Mouse (Mus musculus): ENCODE measurements around the gene Cpne5. TPM values are rescaled to one million over a fixed set of nuclear protein-coding genes. Genes with fewer than 3 reads are reported as not detected.

Cpne5 gene
- polyA plus RNA-seq, 1 experiment from 2014 or later, result 17.2 TPM

DNA sequence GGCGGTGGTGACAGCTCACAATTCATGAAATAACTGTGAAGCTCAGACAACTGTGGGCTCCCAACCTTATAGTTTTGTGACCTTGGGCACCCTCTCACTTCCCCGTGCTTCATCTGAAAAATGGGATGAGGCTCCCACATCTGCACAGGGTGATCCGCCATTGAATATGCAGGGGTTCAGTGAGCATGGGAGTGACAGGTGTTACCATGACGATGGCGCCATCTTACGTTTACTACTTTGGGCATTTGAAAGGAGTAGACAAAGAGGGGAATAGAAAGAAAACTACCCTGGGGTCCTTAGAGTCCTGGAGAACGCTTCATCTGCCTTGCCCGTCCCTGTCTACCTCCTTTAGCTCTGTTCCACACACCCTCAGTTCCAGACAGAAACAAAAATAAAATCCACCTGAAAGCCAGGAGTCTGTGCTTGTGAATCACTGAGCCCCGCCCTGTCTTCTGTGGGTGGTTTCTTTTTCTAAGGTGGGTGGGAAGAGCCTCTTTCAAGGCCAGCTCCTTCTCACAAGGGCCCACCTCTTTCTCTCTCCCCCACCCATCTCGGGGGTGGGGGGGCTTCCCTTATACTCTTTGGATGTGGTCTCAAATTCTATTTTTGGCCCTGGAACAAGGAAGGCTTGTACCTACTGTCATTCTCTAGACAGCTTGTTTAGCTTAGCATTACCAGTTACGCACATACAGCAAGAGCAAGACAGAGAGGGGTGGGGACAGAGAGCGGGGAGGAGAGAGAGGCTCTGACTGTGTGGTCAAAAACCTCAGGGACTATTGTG is 82.4 kb downstream of the Cpne5 start:
- Histone ChIP-seq H3K4me2 (ENCODE audit: low read length) (no peak overlapping the region), H3K27ac (ENCODE audit: low read depth, low read length) (no peak overlapping the region), H3K27me3 (replicated peaks; ENCODE audit: control insufficient read depth, insufficient read depth, low read length) (no peaks in the 10 kb centered on the region), H3K4me1 (ENCODE audit: control insufficient read depth, insufficient read depth, low read length) (0 out of 2 replicates have a peak, but pooled peaks cover 2% of the 10 kb centered on the region), H3K9me3 (replicated peaks; ENCODE audit: control insufficient read depth, low read length) (no peaks in the 10 kb centered on the region), H3K9ac (ENCODE audit: low read length) (no peak overlapping the region), H3K4me3 (ENCODE audit: low read depth, low read length) (no peak overlapping the region), H3K36me3 (ENCODE audit: control insufficient read depth, insufficient read depth, low read length) (no peaks in the 10 kb centered on the region)
- ATAC-seq, result no peak
- no peak for DNase-seq (ENCODE audit: low spot score)
- WGBS, result 47% methylated on average over 12 of the region's 12 CpGs

DNA sequence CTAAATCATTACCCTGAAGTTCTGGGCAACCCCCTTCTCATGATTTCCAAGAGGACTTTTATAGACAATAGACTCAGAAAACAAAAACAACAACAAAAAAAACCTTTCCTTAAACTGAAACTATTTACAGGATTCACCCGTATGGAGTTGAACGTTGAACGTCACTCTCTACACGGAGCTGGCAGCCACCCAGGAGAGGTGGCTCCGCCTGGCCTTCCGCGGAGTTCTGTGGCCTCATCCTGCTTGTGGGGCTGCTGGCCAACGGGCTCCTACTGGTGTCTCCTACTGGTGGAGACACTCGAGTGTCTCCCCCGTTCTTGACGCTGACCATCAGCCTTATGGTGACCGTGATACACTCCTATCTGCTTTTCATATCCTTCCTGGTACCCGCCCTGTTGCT is 83.7 kb downstream of the Cpne5 start:
- H3K27ac ChIP-seq (ENCODE audit: low read depth, low read length), result no peak overlapping the region
- no peak overlapping the region for H3K4me3 ChIP-seq (ENCODE audit: low read depth, low read length)
- no peak for DNase-seq (ENCODE audit: low spot score)
- WGBS, result 85% methylated on average over 13 of the region's 13 CpGs
- H3K27me3 ChIP-seq (replicated peaks; ENCODE audit: control insufficient read depth, insufficient read depth, low read length), result no peaks in the 10 kb centered on the region
- 0 out of 2 replicates have a peak, but pooled peaks cover 2% of the 10 kb centered on the region for H3K4me1 ChIP-seq (ENCODE audit: control insufficient read depth, insufficient read depth, low read length)
- H3K4me2 ChIP-seq (ENCODE audit: low read length), result no peak overlapping the region
- H3K9ac ChIP-seq (ENCODE audit: low read length), result no peak overlapping the region
- H3K9me3 ChIP-seq (replicated peaks; ENCODE audit: control insufficient read depth, low read length), result no peaks in the 10 kb centered on the region
- no peak for ATAC-seq
- no peaks in the 10 kb centered on the region for H3K36me3 ChIP-seq (ENCODE audit: control insufficient read depth, insufficient read depth, low read length)

DNA sequence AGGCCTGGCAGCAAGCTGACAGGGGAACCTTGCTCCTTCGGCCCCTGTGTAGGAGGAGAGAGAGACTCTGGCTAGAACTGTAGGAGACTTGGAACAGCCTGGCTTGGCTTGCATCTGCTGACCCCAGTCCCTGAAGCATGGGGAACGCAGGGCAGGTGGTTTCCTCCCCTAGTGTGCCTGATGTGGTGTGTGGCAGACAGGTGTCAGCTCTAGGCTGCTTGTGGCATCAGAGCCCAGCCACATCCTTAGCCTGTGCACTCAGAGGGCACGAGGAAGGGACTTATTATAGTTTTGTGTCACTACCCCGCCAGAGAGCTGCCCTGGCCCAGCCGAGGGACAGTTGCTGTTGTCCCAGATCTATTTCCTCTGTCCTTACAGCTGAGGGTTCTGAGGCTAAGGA is 85.4 kb downstream of the Cpne5 start:
- Histone ChIP-seq H3K27me3 (replicated peaks; ENCODE audit: control insufficient read depth, insufficient read depth, low read length) (no peaks in the 10 kb centered on the region), H3K27ac (ENCODE audit: low read depth, low read length) (no peak overlapping the region), H3K9me3 (replicated peaks; ENCODE audit: control insufficient read depth, low read length) (no peaks in the 10 kb centered on the region), H3K9ac (ENCODE audit: low read length) (no peak overlapping the region), H3K4me3 (ENCODE audit: low read depth, low read length) (no peak overlapping the region), H3K4me2 (ENCODE audit: low read length) (no peak overlapping the region), H3K36me3 (ENCODE audit: control insufficient read depth, insufficient read depth, low read length) (no peaks in the 10 kb centered on the region), H3K4me1 (ENCODE audit: control insufficient read depth, insufficient read depth, low read length) (0 out of 2 replicates have a peak, but pooled peaks cover 2% of the 10 kb centered on the region)
- WGBS, result 74% methylated on average over 5 of the region's 5 CpGs
- ATAC-seq, result no peak
- no peak for DNase-seq (ENCODE audit: low spot score)

DNA sequence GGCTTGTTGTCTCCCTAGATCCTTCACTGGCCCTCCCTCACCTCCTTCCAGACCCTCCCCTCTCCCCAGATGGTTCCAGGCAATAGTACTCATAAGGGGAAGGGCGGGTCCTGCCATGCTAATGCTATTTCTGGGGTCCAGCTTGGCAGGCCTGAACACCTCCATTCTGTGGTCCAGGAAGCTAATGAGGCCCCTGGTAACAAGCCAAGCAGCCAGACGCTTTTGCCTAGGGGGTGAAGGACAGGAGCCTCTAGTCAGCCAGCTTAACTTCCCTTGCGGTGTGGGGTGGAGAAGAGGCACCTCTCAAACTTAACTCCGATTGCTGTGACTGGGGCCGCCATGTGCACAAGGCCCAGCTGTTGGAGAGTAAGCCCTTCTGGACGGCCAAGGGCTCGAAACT is 88.2 kb downstream of the Cpne5 start:
- 72% methylated on average over 7 of the region's 7 CpGs for WGBS
- H3K9ac ChIP-seq (ENCODE audit: low read length), result no peak overlapping the region
- no peaks in the 10 kb centered on the region for H3K27me3 ChIP-seq (replicated peaks; ENCODE audit: control insufficient read depth, insufficient read depth, low read length)
- no peak overlapping the region for H3K4me3 ChIP-seq (ENCODE audit: low read depth, low read length)
- no peaks in the 10 kb centered on the region for H3K36me3 ChIP-seq (ENCODE audit: control insufficient read depth, insufficient read depth, low read length)
- no peak for ATAC-seq
- H3K9me3 ChIP-seq (replicated peaks; ENCODE audit: control insufficient read depth, low read length), result 0 out of 2 replicates have a peak, but pooled peaks cover 2% of the 10 kb centered on the region
- H3K4me2 ChIP-seq (ENCODE audit: low read length), result no peak overlapping the region
- H3K27ac ChIP-seq (ENCODE audit: low read depth, low read length), result no peak overlapping the region
- no peaks in the 10 kb centered on the region for H3K4me1 ChIP-seq (ENCODE audit: control insufficient read depth, insufficient read depth, low read length)
- DNase-seq (ENCODE audit: low spot score), result no peak

DNA sequence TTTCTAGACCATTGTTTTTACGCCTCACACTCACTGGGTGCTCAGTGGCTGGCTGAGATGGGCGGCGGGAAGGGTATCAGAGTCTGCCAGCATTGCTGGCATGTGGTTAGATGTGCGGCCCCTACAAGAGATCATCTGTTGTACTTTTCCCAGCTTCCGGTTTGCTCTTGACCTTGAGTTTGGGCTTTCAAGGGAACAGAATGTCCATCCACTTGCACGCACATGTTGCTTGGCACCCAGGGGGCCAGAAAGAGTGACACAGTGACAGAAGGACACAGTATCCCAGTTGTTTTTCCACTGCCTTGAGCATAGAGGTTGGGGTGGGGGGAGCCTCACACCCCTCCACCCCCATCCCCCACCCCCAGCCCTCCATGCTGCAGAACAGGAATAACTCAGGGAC is 90.2 kb downstream of the Cpne5 start:
- Histone ChIP-seq H3K36me3 (ENCODE audit: control insufficient read depth, insufficient read depth, low read length) (no peaks in the 10 kb centered on the region), H3K4me1 (ENCODE audit: control insufficient read depth, insufficient read depth, low read length) (no peaks in the 10 kb centered on the region), H3K9me3 (replicated peaks; ENCODE audit: control insufficient read depth, low read length) (0 out of 2 replicates have a peak, but pooled peaks cover 2% of the 10 kb centered on the region), H3K9ac (ENCODE audit: low read length) (no peak overlapping the region), H3K4me3 (ENCODE audit: low read depth, low read length) (no peak overlapping the region), H3K27me3 (replicated peaks; ENCODE audit: control insufficient read depth, insufficient read depth, low read length) (no peaks in the 10 kb centered on the region), H3K4me2 (ENCODE audit: low read length) (no peak overlapping the region), H3K27ac (ENCODE audit: low read depth, low read length) (no peak overlapping the region)
- ATAC-seq (no peak), DNase-seq (ENCODE audit: low spot score) (no peak)
- WGBS, result 74% methylated on average over 6 of the region's 6 CpGs

DNA sequence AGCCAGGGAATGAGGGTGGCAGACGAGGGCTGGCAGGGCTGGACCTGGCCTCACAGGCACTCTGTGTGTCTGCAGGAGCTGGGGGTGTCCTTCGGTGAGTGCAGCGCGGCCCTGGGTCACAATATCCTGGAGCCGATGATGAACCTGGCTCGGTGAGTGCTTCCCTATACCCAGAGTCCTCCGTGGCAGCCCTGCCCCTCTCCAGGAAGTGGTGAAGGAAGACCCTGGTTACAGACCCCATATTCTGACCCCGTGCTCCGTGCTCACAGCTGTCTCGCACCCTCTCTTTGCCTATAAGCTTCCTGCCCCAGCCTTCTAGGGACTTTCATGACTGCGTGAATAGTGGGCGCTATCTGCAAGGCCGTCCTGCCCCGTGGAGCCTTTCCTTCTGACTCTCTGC is 90.7 kb downstream of the Cpne5 start:
- 79% methylated on average over 14 of the region's 14 CpGs for WGBS
- H3K27me3 ChIP-seq (replicated peaks; ENCODE audit: control insufficient read depth, insufficient read depth, low read length), result no peaks in the 10 kb centered on the region

DNA sequence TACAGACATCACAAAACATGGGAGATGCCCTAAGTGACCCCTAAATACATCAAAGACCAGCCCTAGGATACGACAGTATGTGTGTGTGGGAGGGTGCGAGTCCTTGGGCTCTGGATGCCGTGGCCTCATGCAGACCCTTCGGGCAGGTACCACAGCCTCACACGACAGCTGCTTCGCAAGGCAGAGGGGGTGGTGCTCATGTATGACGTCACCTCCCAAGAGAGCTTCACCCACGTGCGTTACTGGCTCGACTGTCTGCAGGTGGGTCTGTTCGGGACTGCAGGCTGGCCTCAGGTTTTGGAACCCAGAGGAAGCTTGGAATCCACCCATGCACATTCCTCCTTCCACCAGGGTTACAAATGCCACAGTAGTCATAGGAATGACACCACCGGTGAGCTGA is 92.9 kb downstream of the Cpne5 start:
- Histone ChIP-seq H3K9ac (ENCODE audit: low read length) (no peak overlapping the region), H3K9me3 (replicated peaks; ENCODE audit: control insufficient read depth, low read length) (0 out of 2 replicates have a peak, but pooled peaks cover 2% of the 10 kb centered on the region), H3K36me3 (ENCODE audit: control insufficient read depth, insufficient read depth, low read length) (no peaks in the 10 kb centered on the region), H3K27ac (ENCODE audit: low read depth, low read length) (no peak overlapping the region), H3K4me1 (ENCODE audit: control insufficient read depth, insufficient read depth, low read length) (no peaks in the 10 kb centered on the region), H3K4me3 (ENCODE audit: low read depth, low read length) (no peak overlapping the region), H3K4me2 (ENCODE audit: low read length) (no peak overlapping the region), H3K27me3 (replicated peaks; ENCODE audit: control insufficient read depth, insufficient read depth, low read length) (no peaks in the 10 kb centered on the region)
- ATAC-seq, result no peak
- no peak for DNase-seq (ENCODE audit: low spot score)
- 94% methylated on average over 12 of the region's 12 CpGs for WGBS

More for the DNA sequence above, 90.7 kb downstream of the Cpne5 start:
- H3K4me1 ChIP-seq (ENCODE audit: control insufficient read depth, insufficient read depth, low read length), result no peaks in the 10 kb centered on the region
- no peaks in the 10 kb centered on the region for H3K36me3 ChIP-seq (ENCODE audit: control insufficient read depth, insufficient read depth, low read length)
- no peak overlapping the region for H3K4me3 ChIP-seq (ENCODE audit: low read depth, low read length)
- no peak for DNase-seq (ENCODE audit: low spot score)
- H3K4me2 ChIP-seq (ENCODE audit: low read length), result no peak overlapping the region
- ATAC-seq, result no peak
- 0 out of 2 replicates have a peak, but pooled peaks cover 2% of the 10 kb centered on the region for H3K9me3 ChIP-seq (replicated peaks; ENCODE audit: control insufficient read depth, low read length)
- no peak overlapping the region for H3K9ac ChIP-seq (ENCODE audit: low read length)
- H3K27ac ChIP-seq (ENCODE audit: low read depth, low read length), result no peak overlapping the region

DNA sequence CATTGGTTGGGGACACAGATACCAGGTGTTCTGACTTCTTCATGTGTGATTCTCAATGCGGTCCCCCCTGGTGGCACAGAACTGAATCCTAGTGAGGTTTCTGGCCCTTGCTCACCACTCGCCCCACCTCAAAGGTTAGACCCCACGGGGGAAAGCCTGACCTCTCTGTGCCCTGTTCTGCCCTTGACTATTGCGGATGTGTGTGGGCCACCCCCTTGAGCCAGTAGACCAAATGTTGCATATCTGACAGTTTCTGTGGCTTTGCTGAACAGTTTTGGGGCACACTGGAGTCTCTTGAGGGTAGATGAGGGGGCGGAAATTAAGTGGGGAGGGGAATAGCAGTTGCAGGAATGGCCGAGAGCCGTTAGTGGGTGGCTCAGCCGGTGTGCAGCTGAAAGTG is 94.7 kb downstream of the Cpne5 start:
- DNase-seq (ENCODE audit: low spot score), result no peak
- 89% methylated on average over 8 of the region's 8 CpGs for WGBS
- Histone ChIP-seq H3K4me1 (ENCODE audit: control insufficient read depth, insufficient read depth, low read length) (no peaks in the 10 kb centered on the region), H3K9me3 (replicated peaks; ENCODE audit: control insufficient read depth, low read length) (0 out of 2 replicates have a peak, but pooled peaks cover 2% of the 10 kb centered on the region), H3K4me3 (ENCODE audit: low read depth, low read length) (no peak overlapping the region), H3K27me3 (replicated peaks; ENCODE audit: control insufficient read depth, insufficient read depth, low read length) (no peaks in the 10 kb centered on the region), H3K36me3 (ENCODE audit: control insufficient read depth, insufficient read depth, low read length) (no peaks in the 10 kb centered on the region), H3K9ac (ENCODE audit: low read length) (no peak overlapping the region), H3K4me2 (ENCODE audit: low read length) (no peak overlapping the region), H3K27ac (ENCODE audit: low read depth, low read length) (no peak overlapping the region)
- no peak for ATAC-seq

DNA sequence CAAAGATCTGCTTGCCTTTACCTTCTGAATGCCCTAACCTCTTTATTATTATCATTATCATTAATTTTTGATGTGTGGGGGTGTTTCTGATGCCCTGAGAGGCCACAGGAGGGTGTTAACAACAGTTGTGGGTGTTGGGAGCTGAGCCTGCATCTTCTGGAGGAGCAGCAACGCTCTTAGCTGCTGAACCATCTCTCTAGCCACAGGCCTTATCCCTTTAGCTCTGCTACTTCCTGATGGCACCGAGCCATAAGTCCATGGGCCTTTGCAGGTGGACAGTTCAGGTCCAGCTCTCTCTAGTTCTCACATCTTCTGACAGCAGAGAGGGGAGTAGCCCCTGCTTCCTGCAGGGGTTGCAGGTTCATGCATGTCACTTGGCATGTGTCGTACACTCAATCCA is 96.4 kb downstream of the Cpne5 start:
- Histone ChIP-seq H3K9ac (ENCODE audit: low read length) (no peak overlapping the region), H3K27ac (ENCODE audit: low read depth, low read length) (no peak overlapping the region), H3K4me2 (ENCODE audit: low read length) (no peak overlapping the region), H3K4me1 (ENCODE audit: control insufficient read depth, insufficient read depth, low read length) (no peaks in the 10 kb centered on the region), H3K9me3 (replicated peaks; ENCODE audit: control insufficient read depth, low read length) (0 out of 2 replicates have a peak, but pooled peaks cover 2% of the 10 kb centered on the region), H3K4me3 (ENCODE audit: low read depth, low read length) (no peak overlapping the region), H3K27me3 (replicated peaks; ENCODE audit: control insufficient read depth, insufficient read depth, low read length) (no peaks in the 10 kb centered on the region), H3K36me3 (ENCODE audit: control insufficient read depth, insufficient read depth, low read length) (no peaks in the 10 kb centered on the region)
- WGBS, result 87% methylated on average over 3 of the region's 3 CpGs
- ATAC-seq (no peak), DNase-seq (ENCODE audit: low spot score) (no peak)
